Mouse (Mus musculus): ENCODE measurements around the gene Gm15140.
"Not testable (repeated sequence)": the region's sequence is repeated elsewhere in the genome, so short reads cannot be mapped to it uniquely, and the experiment has no call there.

Gm15140 gene

DNA sequence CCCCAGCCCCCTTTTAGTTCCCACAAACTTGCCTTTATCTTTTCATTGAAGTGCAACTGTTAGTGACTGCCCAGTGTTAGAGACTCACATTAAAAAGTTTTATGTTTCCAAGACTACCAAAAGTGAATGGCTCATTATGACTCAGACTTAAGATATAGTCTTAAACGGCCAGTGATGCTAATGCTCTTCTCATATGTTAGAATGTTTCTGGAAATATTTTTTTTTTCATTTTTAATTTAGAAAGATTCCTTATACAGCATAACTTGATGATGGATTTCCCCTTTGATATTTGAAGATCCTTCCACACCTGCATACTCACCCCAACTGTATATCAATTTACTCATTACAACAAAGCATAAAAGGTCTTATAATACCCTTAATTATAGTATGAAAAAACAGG lies at the start of gene Gm15140:
Gene Gm15140, minus strand, starts transcription at position 101 of the 400 bp plus-strand sequence.
- DNase-seq (ENCODE audit: low spot score) = not testable (repeated sequence)
